Mouse (Mus musculus): ENCODE measurements around the gene Slc38a8.
A peak's percentile ranks its signal among the peaks of the same experiment; 100 is the strongest.

The Slc38a8 gene

GRCm38 (mm10) chr8:119501598-119501997 is at the start of gene Slc38a8:
Gene Slc38a8 (minus strand): TSS chr8:119501698.
- DNase-seq (ENCODE audit: low read depth, low spot score) = no peak

- DNase-seq (ENCODE audit: low read depth, low spot score) = no peak
Observed at GRCm38 (mm10) chr8:119548560-119549113, 47.1 kb upstream of the Slc38a8 start.

GRCm38 (mm10) chr8:119547019-119547691 is 45.7 kb upstream of the Slc38a8 start:
- no peak for DNase-seq (ENCODE audit: low read depth, low spot score)

- no peak for DNase-seq (ENCODE audit: low read depth, low spot score)
Observed at GRCm38 (mm10) chr8:119545791-119546190, 44.3 kb upstream of the Slc38a8 start.

- no peak for DNase-seq (ENCODE audit: low read depth, low spot score)
Observed at GRCm38 (mm10) chr8:119545180-119545579, 43.7 kb upstream of the Slc38a8 start.

GRCm38 (mm10) chr8:119544606-119545005 is 43.1 kb upstream of the Slc38a8 start:
- DNase-seq (ENCODE audit: low read depth, low spot score) = no peak

GRCm38 (mm10) chr8:119531973-119532372 is 30.5 kb upstream of the Slc38a8 start:
- no peak for DNase-seq (ENCODE audit: low read depth, low spot score)

- DNase-seq (ENCODE audit: low read depth, low spot score) = no peak
Observed at GRCm38 (mm10) chr8:119531397-119531796, 29.9 kb upstream of the Slc38a8 start.

GRCm38 (mm10) chr8:119530937-119531336 is 29.4 kb upstream of the Slc38a8 start:
- no peak for DNase-seq (ENCODE audit: low read depth, low spot score)

- no peak for DNase-seq (ENCODE audit: low read depth, low spot score)
Observed at GRCm38 (mm10) chr8:119528762-119529161, 27.3 kb upstream of the Slc38a8 start.

- no peak for DNase-seq (ENCODE audit: low read depth, low spot score)
Observed at GRCm38 (mm10) chr8:119520102-119520501, 18.6 kb upstream of the Slc38a8 start.

- no peak for DNase-seq (ENCODE audit: low read depth, low spot score)
Observed at GRCm38 (mm10) chr8:119516674-119517073, 15.2 kb upstream of the Slc38a8 start.

GRCm38 (mm10) chr8:119515767-119516166 is 14.3 kb upstream of the Slc38a8 start:
- no peak for DNase-seq (ENCODE audit: low read depth, low spot score)

GRCm38 (mm10) chr8:119514940-119515339 is 13.4 kb upstream of the Slc38a8 start:
- DNase-seq (ENCODE audit: low read depth, low spot score) = no peak

- no peak for DNase-seq (ENCODE audit: low read depth, low spot score)
Observed at GRCm38 (mm10) chr8:119513405-119513804, 11.9 kb upstream of the Slc38a8 start.

- no peak for DNase-seq (ENCODE audit: low read depth, low spot score)
Observed at GRCm38 (mm10) chr8:119511722-119512121, 10.2 kb upstream of the Slc38a8 start.

GRCm38 (mm10) chr8:119510471-119510870 is 9.0 kb upstream of the Slc38a8 start:
- no peak for DNase-seq (ENCODE audit: low read depth, low spot score)

- no peak for DNase-seq (ENCODE audit: low read depth, low spot score)
Observed at GRCm38 (mm10) chr8:119506106-119506505, 4.6 kb upstream of the Slc38a8 start.

GRCm38 (mm10) chr8:119505488-119505887 is 4.0 kb upstream of the Slc38a8 start:
- no peak for DNase-seq (ENCODE audit: low read depth, low spot score)

- DNase-seq (ENCODE audit: low read depth, low spot score) = no peak
Observed at GRCm38 (mm10) chr8:119503191-119503767, 1.8 kb upstream of the Slc38a8 start.

GRCm38 (mm10) chr8:119502111-119502510 is 613 bp upstream of the Slc38a8 start:
- no peak for DNase-seq (ENCODE audit: low read depth, low spot score)

- no peak for DNase-seq (ENCODE audit: low read depth, low spot score)
Observed at GRCm38 (mm10) chr8:119499836-119500235, 1.7 kb downstream of the Slc38a8 start.

- peak; percentile 32 for DNase-seq (ENCODE audit: low read depth, low spot score)
Observed at GRCm38 (mm10) chr8:119496848-119497247, 4.7 kb downstream of the Slc38a8 start.
